Mouse (Mus musculus) lung, adult 2 months (tissue): ENCODE results near the gene Cdh5.
"Not testable (repeated sequence)": the region's sequence is repeated elsewhere in the genome, so short reads cannot be mapped to it uniquely, and the experiment has no call there.

Source experiments
- CTCF ChIP-seq: fragments of 200-500 bp; IDR thresholded peaks from 2 replicates; pipeline ENCODE4 v1.5.1; 2011; ENCODE audit warnings: mild to moderate bottlenecking, low read length, control low read depth; ENCODE audit not compliant: insufficient read depth
- POLR2A ChIP-seq: fragments of 200-500 bp; IDR thresholded peaks from 2 replicates; pipeline ENCODE4 v1.6.1; 2011; ENCODE audit warnings: low read depth, mild to moderate bottlenecking, control low read depth, low read length, borderline replicate concordance; ENCODE audit errors: extremely low read depth

GRCm38 (mm10) chr8:104090993-104091900 is 10.2 kb upstream of the Cdh5 start:
- TF ChIP-seq CTCF, POLR2A: not testable (repeated sequence)
